In the genomic region with DNA sequence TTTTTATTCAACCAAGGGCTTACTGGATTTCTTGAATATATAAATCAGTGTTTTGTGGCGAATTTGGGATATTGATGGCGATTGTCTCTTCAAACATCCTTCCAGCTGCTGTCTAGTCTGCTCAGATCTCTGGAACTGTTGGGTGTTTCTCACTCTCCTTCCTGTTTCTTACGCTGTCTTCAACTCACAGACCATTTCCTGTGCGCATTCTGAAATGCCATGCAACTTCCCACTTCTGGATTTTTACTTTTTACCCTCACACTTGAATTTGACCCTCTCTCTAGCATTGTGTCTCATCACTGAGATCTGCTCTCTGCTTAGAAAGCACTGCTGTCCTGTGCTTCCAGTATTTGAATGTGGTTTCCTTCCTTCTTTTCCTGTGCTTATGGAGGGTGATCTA, we compare ENCODE assay signal across 23 mouse cellular contexts. TPM values are rescaled to one million over a fixed set of nuclear protein-coding genes. Genes with fewer than 3 reads are reported as not detected.
"Had no signal": no experiment of that assay in that cellular context is flagged by ENCODE, and none has a peak within 500 bp of the region (broad histone marks: within the 10 kb centered on the region; RNA-seq: fewer than 3 reads in every experiment).

No protein-coding gene starts in this region.

- ATAC-seq: hindbrain, embryonic 16.5 days; inflammation-experienced regulatory T-cells, adult 6 months; intestine, embryonic 15.5 days; intestine, postnatal 0 days; liver, embryonic 12.5 days had no signal

- DNase-seq: gastrocnemius, postnatal 14 days; gastrocnemius, postnatal 36 days; heart, adult 2 months; heart, postnatal 10 days; heart, postnatal 36 days; kidney, adult 18-20 months; kidney, adult 8-10 months; kidney, postnatal 10 days; kidney, postnatal 25 days; kidney, postnatal 4 days; left cerebral cortex, postnatal 4 days had no signal

RNA-seq across cellular contexts. Expression of a gene that starts 5.0 kb away (rescaled TPM):
- total RNA-seq: gastrocnemius, adult 8-10 months; gastrocnemius, postnatal 14 days; gastrocnemius, postnatal 36 days; heart, adult 2 months; heart, postnatal 10 days; heart, postnatal 36 days; layer of hippocampus, adult 2 months; layer of hippocampus, postnatal 10 days; layer of hippocampus, postnatal 25 days; left cerebral cortex, adult 2 months; left cerebral cortex, postnatal 14 days; left cerebral cortex, postnatal 4 days; liver, adult 2 months had no signal

RNA-seq across cellular contexts. Expression of a gene that starts 21.8 kb away (rescaled TPM):
- total RNA-seq: liver, adult 2 months had no signal

RNA-seq across cellular contexts. Expression of a gene that starts 44.7 kb away (rescaled TPM):
- total RNA-seq: layer of hippocampus, adult 2 months; layer of hippocampus, postnatal 25 days; left cerebral cortex, adult 2 months; left cerebral cortex, postnatal 14 days had no signal

RNA-seq across cellular contexts. Expression of a gene that starts 55.1 kb away (rescaled TPM):
- total RNA-seq: gastrocnemius, adult 8-10 months; gastrocnemius, postnatal 14 days; gastrocnemius, postnatal 36 days; heart, adult 2 months; heart, postnatal 10 days; heart, postnatal 36 days; layer of hippocampus, adult 2 months; layer of hippocampus, postnatal 10 days; layer of hippocampus, postnatal 25 days; left cerebral cortex, adult 2 months; left cerebral cortex, postnatal 14 days; left cerebral cortex, postnatal 4 days; liver, adult 2 months had no signal
